Mouse (Mus musculus) adrenal gland, postnatal 25 days (tissue): ENCODE data around the gene Zc3h18. TPM values are rescaled to one million over a fixed set of nuclear protein-coding genes. Genes with fewer than 3 reads are reported as not detected.

Source experiments
- DNase-seq: peaks from one replicate; pipeline ENCODE4 v3.0.0; 2021; ENCODE audit warnings: mixed read lengths
- total RNA-seq: library from RNA; stranded (reverse); gene quantifications from 2 replicates; pipeline ENCODE4 v1.2.3, GENCODE M21; 2021

Zc3h18 gene
- total RNA-seq, 1 experiment from 2014 or later = 49.8 TPM

GRCm38 (mm10) chr8:122464985-122465384, 88.6 kb downstream of the Zc3h18 start:
- no peak for DNase-seq

Other genes starting within 250 kb of the Zc3h18 start
- 17.8 and 22.4 TPM in 2 replicates for gene Zfpm1, start 94.5 kb upstream of the Zc3h18 start, total RNA-seq
- gene Trhr2, start 15.9 kb upstream of the Zc3h18 start, total RNA-seq = not detected in 2 replicates
- not detected in 2 replicates for gene Il17c, start 45.4 kb downstream of the Zc3h18 start, total RNA-seq
- 25.4 and 27.0 TPM in 2 replicates for gene Cyba, start 56.3 kb downstream of the Zc3h18 start, total RNA-seq
- gene Mvd, start 66.8 kb downstream of the Zc3h18 start, total RNA-seq = 53.6 and 78.3 TPM in 2 replicates
- gene Snai3, start 84.1 kb downstream of the Zc3h18 start, total RNA-seq = not detected in 2 replicates
- 65.3 and 66.5 TPM in 2 replicates for gene Rnf166, start 99.5 kb downstream of the Zc3h18 start, total RNA-seq
- 20.6 and 24.7 TPM in 2 replicates for gene Ctu2, start 99.5 kb downstream of the Zc3h18 start, total RNA-seq
- gene Piezo1, start 174.7 kb downstream of the Zc3h18 start, total RNA-seq = 18.3 and 20.1 TPM in 2 replicates
- gene Cdt1, start 191.4 kb downstream of the Zc3h18 start, total RNA-seq = 12.5 and 17.7 TPM in 2 replicates
- gene Aprt, start 200.3 kb downstream of the Zc3h18 start, total RNA-seq = 50.6 and 66.4 TPM in 2 replicates
- gene Galns, start 234.9 kb downstream of the Zc3h18 start, total RNA-seq = 6.2 and 7.3 TPM in 2 replicates
- gene Trappc2l, start 235.0 kb downstream of the Zc3h18 start, total RNA-seq = 57.9 and 63.3 TPM in 2 replicates
- not detected in 2 replicates for gene Pabpn1l, start 246.1 kb downstream of the Zc3h18 start, total RNA-seq